Mouse (Mus musculus): ENCODE measurements at regions not wholly inside any gene's neighbourhood (a gene's known extent, or its start where the extent isn't known, plus 50 kb on each side); places are given as distances from the start of the nearest gene placed in this dataset.

GRCm38 (mm10) chr3:39889222-39889621 lies 641.9 kb upstream of the Intu start:
- TF ChIP-seq POLR2A (IDR thresholded peaks at IDR 0.05; ENCODE audit: insufficient read depth, low read length) (no peak), CTCF (IDR thresholded peaks at IDR 0.05; ENCODE audit: low read depth, low read length) (no peak)
